Mouse (Mus musculus) T-helper 1 cell (primary cell): ENCODE measurements around the gene Polg.

Experiments used
- in situ Hi-C: fragments of 300-600 bp; cut with MboI, MseI; formaldehyde crosslinking; loops from one replicate; pipeline ENCODE4 v1.15.1; 2025; ENCODE audit warnings: high pct_unique_total_duplicates

The Polg gene

DNA sequence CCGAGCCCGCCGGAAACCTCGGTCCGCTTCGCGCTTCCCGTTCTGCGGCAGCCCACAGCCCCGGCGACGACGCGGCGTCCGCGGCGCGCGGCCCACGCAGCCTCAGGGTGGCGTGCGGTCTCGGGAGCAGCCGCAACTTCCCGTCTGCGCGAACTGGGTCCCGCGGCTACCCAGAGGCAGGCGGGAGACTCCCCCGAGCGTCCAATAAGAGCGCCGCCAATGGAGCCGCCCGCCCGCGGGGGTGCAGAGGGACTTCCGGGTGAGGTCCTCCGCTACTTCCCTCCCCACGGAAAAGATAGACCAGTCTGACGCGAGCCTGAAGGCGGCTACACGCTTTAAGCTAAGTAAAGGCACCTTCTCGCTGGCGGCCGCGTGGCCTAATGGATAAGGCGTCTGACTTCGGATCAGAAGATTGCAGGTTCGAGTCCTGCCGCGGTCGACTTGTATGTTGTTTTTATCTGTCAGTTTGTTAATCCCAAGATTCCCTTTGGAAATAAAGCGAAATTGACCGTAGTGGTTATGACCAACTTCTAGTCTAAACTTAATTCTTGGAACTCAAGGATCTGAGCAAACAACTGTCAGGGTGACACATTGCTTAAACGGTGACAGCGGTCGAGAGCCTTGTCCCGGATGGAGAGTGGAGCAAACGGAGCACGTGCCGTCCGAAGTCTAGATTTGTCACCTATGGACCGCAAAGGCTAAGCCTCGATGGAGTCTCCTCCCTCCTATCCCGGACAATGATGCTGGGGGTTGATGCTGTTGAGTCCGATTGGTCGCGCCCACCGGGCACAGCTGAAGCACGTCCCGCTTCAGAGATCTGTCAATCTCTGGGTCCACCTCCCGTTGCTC lies at the start of gene Polg:
Polg (minus strand) TSS at position 310 of the 849 bp plus-strand sequence.
- in situ Hi-C loops = no loop called here

DNA sequence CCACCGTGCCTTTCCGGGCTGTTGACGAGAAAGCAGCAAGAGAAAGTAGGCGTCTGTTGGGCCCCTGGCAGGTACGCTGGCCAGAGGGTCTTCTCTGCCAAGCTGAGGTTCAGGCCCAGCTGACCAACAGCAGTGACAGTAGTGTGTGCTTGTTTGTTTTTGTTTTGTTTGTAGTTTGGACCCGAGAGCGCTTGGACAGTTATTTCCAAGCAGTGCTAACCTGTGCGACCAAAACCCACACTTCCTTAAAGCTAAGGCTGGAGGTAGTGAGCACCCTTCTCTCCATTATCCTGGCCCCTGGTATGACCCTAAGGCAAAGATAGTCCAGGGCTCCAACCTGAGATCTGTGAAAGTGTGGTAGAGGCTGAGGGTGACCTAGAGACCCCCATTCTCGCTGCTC lies 49.7 kb upstream of the Polg start:
- in situ Hi-C loops = no loop called here

DNA sequence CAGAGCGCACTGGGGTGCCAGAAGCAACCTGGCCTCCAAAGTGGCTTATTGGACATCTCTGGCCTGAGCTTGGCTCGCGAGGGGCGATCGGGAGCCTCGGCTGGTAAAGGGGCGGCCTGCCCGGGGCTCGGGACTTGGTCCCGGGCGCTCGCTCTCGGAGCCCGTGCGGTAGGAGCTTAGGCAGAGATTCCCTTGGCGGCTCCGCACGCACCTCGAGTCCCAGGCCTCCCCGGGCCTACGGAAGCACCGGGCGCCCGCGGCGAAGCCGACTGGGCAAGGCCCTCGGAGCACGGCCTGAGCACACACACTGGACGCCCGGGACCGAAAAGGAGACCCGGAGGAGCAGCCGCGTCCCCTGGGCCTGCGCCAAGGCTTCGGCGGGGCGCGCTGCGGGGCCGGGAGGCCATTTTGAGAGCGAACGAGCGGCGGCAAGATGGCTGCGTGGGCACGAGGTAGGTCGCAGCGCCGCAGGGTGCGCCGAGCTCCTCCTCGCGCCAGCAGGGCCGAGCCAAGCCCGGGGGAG lies 49.1 kb upstream of the Polg start:
- in situ Hi-C loops = no loop called here

DNA sequence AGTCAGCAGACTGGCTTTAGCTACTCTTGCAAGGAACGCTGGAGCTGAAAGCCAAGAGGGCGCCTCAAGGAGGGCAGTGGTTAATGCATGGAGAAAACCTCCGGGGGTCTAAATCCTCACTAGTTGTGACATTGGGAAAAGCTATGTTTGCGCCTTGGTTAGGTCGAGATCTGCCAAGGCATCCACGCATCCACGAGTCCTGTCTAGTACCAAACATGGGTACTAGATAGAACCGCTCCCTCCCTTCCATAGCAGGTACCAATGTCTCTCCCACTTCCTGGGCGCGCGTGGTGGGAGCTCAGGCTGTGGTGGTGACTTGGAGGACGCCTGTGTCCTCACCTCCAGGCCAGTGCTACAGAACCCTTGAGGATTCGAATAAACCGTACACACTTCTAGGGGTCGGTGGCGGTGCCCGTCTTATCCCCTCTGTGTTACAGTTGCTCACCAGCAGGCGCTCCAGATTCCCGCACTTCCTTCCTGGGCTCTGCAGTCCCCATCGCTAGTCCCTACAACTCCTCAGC lies 48.3 kb upstream of the Polg start:
- in situ Hi-C loops = no loop called here

DNA sequence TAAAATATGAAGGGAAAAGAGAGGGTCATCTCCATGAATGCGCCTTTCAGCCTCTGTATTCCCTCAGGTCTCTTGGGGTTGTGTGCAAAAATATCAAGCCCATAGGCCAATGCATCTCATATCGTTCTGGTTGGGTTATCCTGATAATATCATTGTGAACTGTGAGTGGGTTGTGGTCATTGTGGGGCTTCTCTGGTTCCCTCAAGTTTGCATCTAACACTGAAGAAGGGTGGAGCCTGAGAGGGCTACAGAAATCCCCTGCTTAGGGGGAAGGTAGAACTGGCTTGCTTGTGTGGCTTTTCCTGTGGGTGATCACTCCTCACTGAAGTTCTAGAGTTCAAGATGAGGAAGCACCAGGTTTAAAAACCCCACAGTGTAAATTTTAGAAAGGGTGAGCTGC lies 47.3 kb upstream of the Polg start:
- in situ Hi-C loops = no loop called here

DNA sequence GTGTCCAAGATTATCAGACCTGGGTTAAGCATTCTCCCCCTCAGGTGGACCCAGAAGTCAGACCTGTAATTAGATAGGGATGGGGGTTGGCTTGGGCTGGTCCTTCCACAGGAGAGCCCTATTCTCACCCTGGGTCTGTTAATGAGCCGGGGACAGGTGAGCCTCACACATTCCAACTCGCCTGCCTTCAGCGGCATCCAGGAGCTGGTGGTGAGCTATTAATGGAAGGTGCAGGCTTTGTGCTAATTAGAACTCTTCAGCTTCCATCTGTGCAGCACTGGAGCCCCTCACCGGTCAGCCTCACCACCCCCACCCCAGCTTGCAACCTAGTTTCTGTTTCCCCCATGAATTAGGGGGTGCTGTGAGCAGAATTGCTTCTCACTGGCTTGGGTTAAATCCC lies 46.3 kb upstream of the Polg start:
- in situ Hi-C loops = no loop called here

DNA sequence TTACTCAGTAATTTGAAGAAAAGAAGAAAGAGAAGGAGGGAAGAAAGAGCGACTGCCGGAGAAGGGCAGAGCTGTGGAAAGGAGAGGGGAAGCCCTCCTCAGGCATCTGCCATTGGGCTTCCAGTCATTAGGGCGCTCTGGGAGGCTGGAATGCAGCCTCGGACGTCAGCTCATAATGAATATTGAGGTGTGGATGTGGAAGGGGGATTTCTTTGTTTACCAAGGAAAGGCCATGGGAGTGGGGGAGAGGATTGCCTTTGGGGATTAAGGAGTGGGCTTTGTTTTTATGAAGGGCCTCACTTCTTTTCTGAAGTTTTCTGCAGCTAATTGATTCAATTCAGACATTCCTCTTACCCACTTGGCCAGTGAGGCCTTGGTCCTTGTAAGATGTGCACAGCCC lies 45.5 kb upstream of the Polg start:
- in situ Hi-C loops = no loop called here

DNA sequence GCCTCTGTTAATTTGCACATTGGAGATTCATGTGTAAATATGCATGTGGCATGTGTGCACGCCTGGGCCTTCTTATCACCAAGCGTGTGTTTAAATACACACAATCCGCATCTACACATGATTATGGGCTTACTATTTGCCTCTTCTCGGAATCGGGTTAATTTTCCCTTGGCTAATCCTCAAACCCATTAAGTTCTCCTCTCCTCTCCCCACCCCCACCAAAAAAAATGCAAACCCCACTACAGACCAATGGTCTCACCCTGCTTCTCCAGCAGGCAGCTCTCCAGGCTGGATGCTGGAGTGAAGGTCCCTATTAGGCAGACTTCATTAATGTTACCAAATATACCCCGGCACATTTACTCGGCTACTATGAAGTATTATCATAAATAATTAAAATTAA lies 45.0 kb upstream of the Polg start:
- in situ Hi-C loops = no loop called here

DNA sequence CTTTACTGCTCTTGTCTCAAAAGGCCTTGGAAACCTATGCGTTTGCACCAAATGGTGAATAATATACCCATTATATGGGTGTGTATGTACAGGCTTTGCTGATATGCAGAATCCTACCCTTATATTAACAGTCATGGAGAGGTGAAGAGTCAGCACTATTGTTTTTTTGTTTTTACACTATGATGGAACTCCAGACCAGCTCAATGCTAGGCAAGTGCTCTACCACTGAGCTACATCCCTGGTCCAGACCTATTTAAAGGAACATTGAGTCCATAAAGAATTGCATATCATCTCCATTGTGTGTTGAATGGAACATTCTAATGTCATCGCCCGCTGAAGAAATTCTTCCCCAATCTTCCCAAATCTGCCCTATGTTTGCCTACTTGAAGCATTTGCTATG lies 44.5 kb upstream of the Polg start:
- in situ Hi-C loops = no loop called here

DNA sequence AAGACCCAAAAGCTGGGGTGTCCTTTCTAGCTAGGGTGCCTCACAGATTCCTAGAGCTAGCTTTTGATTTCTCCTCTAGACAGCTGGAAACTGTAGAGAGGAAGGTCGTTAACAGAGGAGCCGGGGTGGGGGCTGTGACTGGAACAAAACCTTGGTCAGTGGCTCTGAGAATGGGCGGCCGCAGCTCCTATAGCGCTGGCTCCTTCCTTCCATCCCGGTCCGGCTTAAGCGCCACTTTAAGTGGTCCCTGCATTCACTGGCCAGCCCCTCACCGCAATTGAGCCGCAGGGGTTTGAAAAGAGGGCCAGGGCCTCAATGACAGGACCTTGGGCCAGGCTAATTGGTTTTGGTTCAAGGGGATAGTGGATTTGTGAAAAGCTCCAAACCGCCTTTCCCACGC lies 43.5 kb upstream of the Polg start:
- in situ Hi-C loops = no loop called here

DNA sequence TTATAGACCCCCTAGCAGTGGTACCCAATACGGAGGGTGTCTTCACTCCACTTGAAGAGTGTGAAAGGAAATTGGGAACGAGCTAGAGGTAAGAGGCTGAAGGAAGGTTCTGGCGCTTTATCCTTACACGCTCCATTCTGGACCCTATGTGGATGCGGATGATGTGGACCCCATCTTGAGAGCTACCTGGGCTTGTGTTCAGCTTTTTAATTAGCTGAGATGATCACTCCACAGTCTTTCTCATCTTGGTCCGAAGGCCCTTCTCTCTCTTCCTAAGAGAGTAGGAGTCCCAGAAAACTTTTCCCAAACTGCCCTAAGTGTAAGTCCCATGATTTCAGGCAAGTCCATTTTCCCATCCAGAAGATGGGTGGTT lies 43.1 kb upstream of the Polg start:
- in situ Hi-C loops = no loop called here

DNA sequence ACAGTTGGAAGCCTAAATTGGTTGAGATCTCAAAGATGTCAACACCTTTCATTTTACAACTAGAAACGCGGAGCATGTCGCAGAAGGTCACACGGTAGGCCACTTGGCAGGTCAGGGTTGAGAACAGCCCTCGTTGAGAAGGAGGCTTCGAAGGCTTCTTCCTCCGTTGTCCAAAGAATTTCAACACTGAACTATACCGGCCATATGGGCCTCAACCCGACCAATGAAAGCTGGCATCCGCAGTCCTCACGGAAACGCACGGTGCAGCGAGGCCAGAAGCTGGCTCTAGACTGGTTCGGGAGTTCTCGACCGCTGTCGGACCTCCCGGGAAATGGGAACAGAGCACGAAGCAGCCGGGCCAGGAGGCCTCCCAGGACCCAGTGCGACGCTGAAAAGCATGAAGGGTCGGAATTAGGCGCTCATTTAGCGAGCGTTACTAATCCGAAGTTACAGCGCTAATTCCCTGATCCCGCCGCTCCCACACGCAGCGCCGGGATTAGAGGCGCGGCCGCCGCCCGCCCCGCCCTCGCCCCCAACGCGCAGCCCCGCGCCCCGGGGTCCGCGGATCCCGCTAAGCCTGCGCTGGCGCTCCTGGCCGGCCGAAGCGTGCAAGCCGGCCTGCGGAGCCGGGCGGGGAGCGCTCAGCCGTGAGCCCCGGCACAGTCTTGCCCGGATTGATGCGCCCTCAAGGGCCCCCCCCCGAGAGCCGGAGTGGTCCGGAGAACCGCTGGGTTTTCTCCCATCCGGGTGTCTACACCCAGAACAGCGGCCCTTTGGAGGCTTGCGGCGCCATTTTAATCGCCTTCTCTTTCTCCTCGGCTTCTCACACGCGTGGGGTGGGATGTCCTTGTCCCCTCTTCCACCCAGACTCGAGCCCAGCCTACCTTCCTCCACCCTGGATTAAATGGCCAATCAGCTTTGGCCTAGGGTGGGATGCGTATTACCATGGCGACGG lies 42.4 kb upstream of the Polg start:
- in situ Hi-C loops = no loop called here

DNA sequence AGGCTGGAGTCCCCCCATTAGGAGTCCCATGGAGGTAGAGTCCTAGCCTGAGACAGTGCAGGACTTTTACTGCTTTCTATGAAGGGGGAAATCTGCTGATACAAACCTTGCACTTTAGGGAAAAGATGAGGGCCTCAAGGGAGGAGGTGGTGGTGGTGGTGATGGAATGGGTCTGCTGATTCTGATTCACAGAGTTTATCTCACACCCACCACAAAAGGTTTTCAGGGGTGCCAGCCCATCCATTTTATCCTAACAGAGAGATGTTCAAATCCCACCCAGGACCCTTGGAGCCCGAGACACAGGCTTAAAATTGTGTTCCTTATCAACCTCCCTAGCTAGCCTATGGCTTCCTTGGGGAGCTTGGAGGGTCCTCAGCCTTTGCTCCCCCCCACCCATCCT lies 41.6 kb upstream of the Polg start:
- in situ Hi-C loops = no loop called here

DNA sequence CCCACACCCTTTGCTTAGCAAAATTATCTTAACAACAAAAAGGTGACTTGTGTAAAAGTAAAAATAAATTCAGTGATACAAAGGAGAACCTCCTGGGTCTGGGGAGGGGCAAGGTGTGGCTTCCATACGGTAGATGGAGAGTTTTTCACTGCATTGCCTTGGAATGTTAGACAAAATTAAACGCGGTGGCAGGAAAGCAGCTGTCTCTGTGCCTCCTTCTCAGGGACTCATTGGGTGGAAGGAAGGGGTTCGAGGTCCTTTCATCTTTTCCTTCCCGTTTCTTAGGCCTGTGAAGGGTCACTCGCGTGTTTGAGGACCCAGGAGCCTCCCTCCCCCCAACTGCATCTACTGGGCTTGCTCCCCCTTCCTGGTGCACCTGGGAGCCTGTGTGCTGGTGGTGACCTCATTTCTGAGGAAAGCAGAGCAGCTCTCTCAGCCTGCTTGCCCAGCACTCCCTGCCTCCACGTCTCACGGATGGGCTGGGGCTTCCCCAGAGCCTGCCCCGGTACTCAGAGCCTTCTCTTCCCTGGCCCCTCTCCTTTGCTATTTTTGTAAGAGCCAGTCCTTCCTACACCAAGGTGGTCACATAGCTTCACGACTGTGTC lies 41.0 kb upstream of the Polg start:
- in situ Hi-C loops = no loop called here

DNA sequence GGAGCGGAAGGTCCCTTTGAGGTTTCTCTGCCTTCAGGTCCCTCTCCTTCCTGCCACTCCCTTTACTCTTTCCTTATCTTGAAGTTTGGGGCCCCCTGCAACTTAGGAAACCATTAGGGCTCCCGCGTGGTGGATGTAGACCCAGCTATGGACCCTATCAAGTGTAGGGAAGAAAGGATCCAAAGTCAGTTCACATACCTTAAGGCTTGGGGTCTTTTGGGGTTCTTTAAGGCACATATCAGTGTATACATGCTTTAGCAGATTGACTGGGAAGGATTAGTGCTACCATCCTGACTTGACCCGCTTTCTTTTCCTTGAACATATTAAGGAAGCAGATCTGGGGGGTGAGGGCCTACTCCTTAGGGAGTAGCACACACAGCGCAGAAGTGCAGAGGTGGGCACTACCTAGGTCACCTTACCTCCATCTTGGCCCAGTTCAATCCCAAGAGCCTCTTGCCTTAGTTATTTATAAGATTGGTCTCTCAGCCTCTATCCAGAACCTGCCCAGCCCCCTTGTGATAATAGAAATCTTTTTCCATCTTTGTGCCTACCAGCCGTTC lies 40.4 kb upstream of the Polg start:
- in situ Hi-C loops = no loop called here

DNA sequence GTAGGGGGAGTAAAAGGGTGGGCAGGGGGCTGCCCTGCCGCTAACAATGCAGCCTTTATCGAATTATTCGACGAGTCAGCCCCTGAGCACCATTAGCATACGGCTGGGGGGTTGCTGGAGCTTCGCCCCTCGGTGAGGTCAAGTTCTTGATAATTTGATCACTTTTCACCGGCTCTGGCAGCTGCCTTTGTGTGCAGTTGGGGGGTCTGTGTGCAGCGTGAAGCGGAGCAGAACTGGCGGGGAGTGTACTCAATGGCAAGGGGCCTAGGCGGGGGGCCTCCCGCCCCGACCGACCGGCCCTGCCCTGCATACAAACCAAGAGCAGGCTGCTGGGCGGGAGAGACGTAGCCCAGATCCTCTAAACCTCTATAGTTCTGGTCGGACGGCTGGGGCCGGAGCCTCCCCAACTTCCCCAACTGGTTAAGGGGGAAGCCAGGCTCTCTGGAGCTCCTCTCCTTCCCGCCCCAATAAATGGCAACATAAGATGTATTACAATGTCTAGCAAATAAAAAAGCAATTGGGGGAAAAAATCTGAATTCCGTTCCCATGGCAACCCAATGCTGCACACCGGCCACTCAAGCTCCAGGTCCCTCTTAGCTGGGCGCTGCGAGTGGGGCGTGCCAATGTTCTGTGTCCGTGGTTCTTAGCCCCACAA lies 39.8 kb upstream of the Polg start:
- in situ Hi-C loops = no loop called here

DNA sequence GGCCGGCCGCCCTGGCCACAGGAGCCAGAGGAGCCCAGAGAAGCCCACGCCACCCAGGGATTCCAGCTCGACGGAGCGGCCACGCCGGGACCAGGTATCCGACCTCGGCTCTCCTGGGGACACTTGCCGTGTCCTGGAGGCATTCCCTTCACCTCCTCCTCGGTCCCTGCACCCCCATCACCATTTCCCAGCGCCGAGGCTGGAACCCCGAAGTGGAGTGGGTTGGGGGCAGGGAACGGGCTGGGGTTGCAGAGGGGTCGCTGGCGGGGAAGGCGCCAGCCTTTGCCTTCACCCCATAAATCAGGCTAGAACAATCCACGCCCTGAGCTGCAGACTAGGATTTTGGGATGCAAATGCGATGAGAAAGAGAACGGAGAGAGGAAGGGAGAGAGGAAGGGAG lies 39.2 kb upstream of the Polg start:
- in situ Hi-C loops = no loop called here

DNA sequence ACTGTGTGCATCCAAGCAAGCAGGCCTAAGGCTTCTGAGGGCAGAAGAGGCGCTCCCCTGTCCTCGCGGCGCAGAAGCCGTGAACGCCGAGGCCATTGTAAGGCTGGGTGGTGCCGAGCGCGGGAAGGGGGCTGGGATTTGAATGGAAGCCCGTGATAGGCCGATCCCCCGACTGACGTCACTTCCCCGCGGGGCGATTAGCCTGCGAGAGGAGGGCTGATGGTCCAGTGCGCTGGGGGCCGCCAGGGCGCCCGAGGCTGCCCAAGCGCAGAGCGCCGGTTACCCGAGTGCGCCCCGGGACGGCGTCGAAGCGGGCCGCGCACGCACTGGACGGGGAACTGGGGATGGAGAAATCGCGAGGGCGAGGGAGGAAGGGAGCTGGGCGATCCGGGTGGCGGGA lies 38.6 kb upstream of the Polg start:
- in situ Hi-C loops = no loop called here

DNA sequence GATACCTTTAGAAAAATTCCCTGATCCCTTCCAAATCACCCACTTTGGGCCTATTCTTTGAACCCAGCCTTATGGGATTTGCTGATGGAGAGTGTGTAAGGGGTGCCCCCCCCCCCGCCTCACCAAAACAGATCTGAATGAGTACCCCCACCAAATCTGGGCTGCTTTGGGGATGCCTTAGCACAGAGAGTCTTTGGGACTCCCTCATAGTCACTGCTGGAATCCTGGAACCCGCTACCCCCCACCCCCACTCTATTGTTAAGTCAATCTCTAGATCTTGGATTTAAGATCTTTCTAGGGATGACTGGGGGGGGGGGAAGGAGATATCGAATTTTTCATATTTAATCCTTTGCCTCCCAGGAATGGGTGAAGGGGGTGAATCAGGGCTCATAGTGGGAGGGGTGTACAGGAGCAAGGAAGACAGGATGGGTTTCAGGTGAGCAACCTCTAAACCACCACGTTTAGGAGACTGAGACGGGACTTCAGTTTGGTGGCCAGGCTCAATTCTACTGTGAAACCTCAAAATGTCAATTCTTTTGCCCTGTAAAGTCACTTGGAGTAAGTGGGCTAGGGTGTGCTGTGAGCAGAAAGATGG lies 37.6 kb upstream of the Polg start:
- in situ Hi-C loops = no loop called here

DNA sequence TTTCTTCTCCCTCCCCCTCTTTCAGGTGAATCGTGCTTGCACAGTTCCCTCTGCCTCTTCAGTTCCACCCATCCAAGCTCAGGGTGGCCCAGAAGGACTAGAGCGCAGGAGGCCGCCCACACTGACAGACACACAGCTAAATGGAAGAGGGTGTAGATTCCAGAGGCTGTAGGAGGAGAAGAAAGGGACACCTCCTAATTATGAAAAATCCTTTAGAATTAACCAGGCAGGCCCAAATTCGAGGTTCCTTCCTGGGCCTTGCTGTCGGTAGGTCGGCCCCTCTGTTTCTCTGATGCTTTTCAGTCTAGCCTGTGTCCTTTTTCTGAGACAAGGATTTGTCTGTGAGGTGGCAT lies 36.9 kb upstream of the Polg start:
- in situ Hi-C loops = no loop called here
